Mouse (Mus musculus): ENCODE measurements around the gene Cdh13.

Cdh13 gene

GRCm38 (mm10) chr8:118679347-118679746 is 395.8 kb downstream of the Cdh13 start:
- peak; percentile 5 to 8 for DNase-seq (ENCODE audit: low spot score in 2 of 2)

GRCm38 (mm10) chr8:118683386-118683785 is 399.9 kb downstream of the Cdh13 start:
- no peak for DNase-seq (ENCODE audit: low spot score in 2 of 2)

GRCm38 (mm10) chr8:118685863-118686262 is 402.3 kb downstream of the Cdh13 start:
- no peak for DNase-seq (ENCODE audit: low spot score in 2 of 2)

- no peak for DNase-seq (ENCODE audit: low spot score in 2 of 2)
These were observed 406.3 kb downstream of the Cdh13 start for GRCm38 (mm10) chr8:118689849-118690248.

DNA sequence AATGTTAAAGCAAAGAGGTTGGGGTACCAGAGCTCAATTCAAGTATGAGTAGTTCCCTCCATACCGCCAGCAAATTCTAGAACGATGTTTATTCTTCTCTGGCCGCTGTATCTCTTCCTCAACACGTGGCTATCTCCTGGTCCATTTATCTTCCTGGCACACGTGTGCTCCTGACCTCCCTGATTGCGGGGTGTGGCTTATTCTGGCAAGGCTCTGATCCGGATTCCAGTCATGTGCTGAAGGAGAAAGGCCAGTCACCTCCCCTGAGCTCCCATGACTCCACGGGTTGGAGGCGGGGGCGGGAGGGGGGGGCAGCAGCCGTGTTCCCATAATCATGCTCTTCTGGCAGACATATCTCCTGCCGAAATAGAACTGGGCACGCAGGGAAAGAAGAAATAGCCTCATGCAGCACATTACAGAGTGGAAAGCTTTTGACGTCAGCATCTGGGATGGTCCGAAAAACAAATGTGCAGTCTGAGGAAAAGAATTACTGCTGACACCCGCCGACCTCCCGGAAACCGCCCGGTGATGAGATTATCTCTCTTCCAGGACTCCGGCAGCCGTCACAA is 417.9 kb downstream of the Cdh13 start:
- peak; percentile 46 to 49 for DNase-seq (ENCODE audit: low spot score in 2 of 2)

GRCm38 (mm10) chr8:118709366-118709765 is 425.8 kb downstream of the Cdh13 start:
- no peak for DNase-seq (ENCODE audit: low spot score in 2 of 2)

DNA sequence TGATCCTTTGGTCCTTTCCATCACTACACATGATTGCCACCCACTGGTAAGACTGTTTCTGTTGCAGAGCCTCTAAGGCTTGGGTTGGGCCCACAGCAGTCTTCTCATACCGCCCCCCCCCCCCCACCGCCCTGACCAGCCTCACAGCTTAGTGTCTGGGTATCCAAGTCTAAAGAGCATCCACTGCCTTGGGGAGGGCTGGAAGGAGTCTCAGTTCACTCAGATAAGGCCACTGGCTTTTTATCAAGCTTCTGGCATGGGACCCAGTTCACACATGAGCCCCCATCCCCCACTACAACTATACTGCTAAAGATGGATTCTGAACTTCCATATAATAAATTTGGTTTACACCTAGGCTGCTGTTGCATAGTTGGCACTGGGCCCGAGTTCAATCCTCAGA is 428.1 kb downstream of the Cdh13 start:
- DNase-seq (ENCODE audit: low spot score in 2 of 2): no peak

GRCm38 (mm10) chr8:118713111-118713510 is 429.6 kb downstream of the Cdh13 start:
- DNase-seq (ENCODE audit: low spot score in 2 of 2): no peak

GRCm38 (mm10) chr8:118713596-118713995 is 430.1 kb downstream of the Cdh13 start:
- DNase-seq (ENCODE audit: low spot score in 2 of 2): no peak

DNA sequence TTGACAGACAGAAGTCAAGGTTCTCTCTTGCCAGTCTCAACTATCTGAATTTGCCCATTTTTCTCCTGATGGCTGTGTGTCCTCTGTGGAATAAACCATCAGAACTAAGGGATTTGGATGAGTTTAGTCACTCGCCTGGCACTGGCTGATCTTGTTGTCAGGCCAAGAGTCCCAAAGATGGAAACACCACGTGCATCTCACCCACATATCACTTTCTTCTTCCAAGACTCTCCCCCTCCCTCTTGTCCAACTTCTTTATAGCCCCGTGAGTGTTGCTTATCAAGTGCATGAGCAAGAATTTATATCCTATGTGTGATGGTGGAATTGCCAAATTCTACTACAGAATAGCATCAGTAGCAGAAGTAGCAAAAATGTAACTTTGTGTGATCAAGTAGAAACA is 439.4 kb downstream of the Cdh13 start:
- DNase-seq (ENCODE audit: low spot score in 2 of 2): no peak

GRCm38 (mm10) chr8:118725651-118726050 is 442.1 kb downstream of the Cdh13 start:
- no peak for DNase-seq (ENCODE audit: low spot score in 2 of 2)

DNA sequence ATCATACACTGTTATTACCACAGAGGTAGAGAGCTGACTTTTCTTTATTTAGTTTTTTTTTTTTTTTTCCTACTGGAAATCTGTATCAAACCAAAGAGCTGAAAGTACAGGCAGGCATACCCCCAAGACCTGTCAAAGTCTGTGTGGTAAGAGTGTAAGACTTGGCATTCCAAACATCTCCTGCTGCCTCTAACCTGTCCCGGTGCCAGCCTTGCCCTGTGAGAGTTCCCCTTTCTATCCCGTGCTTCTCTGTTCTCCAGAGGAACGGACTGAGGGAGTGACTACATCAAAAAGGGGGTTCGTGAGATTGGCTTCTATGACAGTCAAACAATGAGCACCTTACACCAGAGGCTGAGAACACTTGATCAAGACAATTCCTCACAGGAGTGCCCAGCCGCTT is 458.2 kb downstream of the Cdh13 start:
- no peak for DNase-seq (ENCODE audit: low spot score in 2 of 2)

DNA sequence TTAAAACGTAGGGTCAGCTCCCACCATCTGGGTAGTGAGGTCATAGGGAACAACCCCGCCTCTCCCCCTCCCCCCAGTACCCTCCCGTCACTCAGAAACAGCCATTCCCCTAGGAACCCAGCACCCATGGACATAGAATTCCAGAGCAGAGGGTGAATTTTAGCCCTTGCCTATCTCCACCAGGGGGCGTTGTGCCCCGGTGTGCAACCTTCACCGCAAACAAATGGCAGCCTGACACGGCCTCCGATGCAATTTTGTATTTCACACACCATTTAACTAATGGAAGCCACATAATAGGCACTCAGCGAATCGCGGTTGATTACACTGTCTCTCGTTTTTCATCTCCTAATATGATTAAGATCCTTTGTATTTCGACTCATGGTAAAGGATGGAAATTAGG is 461.5 kb downstream of the Cdh13 start:
- DNase-seq (ENCODE audit: low spot score in 2 of 2): no peak

GRCm38 (mm10) chr8:118748041-118748604 is 464.6 kb downstream of the Cdh13 start:
- DNase-seq (ENCODE audit: low spot score in 2 of 2): no peak

- no peak for DNase-seq (ENCODE audit: low spot score in 2 of 2)
These were observed 465.7 kb downstream of the Cdh13 start for GRCm38 (mm10) chr8:118749191-118749590.

- no peak for DNase-seq (ENCODE audit: low spot score in 2 of 2)
These were observed 466.3 kb downstream of the Cdh13 start for GRCm38 (mm10) chr8:118749786-118750185.

DNA sequence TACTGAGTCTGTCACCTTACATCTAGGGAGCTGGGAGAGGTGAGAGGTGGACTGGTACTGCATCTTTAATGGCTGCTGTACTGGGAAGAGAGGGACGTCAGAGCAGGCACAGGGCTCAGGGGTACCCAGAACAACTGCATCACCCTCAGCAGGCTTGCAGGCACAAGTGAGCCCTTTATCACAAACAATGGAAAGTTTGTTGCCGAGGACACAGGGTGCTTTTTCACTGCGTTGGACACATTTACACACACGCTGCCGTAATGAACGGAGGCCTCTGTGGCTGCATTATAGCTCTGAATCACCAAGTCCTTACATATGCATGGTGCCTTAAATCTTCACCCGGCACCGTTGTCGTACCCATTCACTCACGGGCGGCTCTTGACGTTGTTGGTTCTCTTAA is 470.2 kb downstream of the Cdh13 start:
- DNase-seq (ENCODE audit: low spot score in 2 of 2): no peak

GRCm38 (mm10) chr8:118754119-118754518 is 470.6 kb downstream of the Cdh13 start:
- DNase-seq (ENCODE audit: low spot score in 2 of 2): no peak

DNA sequence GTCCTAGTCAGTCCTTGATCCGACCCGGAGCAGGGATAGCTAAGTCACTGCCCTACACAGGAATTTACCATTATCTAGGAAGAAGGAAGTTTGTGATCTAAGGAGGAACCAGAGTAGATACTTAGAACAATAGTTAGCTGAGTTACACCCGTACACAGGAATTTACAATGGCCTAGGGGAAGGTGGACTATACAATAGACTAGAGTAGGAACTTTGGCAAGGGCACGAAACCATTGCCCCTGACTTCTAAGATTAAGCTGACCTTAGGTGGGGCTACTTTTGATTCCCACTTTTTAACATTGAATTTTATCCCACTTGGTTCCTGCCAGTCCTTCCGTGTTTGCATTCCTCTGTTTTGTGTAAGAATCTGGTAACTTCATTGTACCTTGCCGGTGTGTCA is 494.0 kb downstream of the Cdh13 start:
- peak in 1 of 2 experiments; percentile 4 for DNase-seq (ENCODE audit: low spot score in 2 of 2)

DNA sequence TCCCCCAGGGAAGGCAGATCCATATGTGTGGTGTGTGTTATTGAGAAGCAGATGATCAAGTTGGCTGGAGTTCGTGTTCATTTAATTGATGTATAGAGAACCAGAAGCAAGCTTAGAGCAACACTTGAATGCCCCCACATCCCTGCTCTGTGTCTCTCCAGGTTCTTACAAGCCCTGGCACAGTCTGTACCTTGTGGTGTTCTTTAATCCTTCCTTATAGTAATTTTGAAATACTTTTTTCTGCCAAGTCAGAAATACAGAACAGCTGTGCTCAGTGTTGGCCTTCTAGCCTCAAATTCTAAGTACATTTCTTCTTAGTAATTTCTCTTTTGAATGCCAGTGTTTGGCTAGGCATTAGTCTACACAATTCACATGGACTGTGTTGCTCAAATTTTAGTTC is 494.8 kb downstream of the Cdh13 start:
- no peak for DNase-seq (ENCODE audit: low spot score in 2 of 2)

GRCm38 (mm10) chr8:118785646-118786045 is 502.1 kb downstream of the Cdh13 start:
- DNase-seq (ENCODE audit: low spot score in 2 of 2): no peak

DNA sequence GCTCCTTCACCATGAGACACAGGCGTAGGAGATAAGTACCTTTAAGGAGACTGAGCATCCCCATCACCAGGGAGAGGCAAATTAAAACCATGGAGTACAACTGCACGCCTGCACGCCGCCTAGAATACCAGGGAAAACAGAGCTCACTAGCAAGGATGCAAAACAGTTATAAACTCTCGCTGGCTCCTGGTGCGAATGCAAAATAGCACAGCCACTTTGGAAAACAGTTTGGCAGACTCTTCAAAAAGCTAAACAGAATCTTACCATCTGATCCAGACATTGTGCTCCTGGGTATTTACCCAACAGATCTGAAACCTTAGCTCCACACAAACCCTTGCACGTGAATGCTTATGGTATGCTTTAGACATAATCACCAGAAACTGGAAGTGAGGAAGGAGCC is 506.1 kb downstream of the Cdh13 start:
- no peak for DNase-seq (ENCODE audit: low spot score in 2 of 2)

DNA sequence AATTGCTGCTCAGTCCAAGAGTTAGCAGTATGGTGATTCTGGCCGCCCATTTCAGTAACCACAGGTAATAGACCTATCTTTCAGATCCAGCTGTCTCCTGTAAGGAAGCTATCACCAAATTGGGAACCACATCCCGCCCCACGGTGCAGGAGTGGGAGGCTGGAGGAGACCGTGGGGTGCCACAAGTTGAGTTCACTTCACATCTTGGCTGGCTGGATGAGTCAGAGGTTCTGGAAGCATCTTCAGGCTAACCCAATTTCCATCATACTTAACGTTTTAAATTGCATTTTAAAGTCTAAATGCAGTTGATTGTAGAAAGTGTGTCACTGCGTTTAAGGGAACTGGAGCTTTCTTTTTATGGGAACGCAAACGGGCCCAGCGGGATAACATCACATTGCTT is 511.4 kb downstream of the Cdh13 start:
- DNase-seq (ENCODE audit: low spot score in 2 of 2): no peak

DNA sequence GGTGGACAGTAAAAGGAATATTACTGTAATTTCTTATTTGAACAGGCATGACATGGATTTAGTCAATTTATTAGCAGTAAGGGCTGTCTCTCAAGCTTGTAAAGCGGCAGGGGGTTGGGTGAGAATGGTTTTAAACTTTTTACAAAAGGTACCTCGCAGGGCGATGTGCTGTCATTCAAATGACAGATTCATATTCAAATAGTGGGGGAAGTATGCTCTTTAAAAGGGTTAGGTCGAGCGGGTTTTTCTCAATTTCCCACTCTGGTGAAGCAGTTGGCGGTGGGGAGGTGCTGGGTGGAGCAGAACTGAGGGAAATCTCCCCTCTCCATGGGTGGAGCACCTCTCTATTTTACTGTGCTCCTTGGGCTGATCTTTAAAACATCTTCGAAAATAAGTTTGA is 513.0 kb downstream of the Cdh13 start:
- DNase-seq (ENCODE audit: low spot score in 2 of 2): no peak

Measured in heart, adult 9 months (tissue).